Mouse (Mus musculus) large intestine, adult 2 months (tissue): ENCODE results near the gene Cfap54. TPM values are rescaled to one million over a fixed set of nuclear protein-coding genes. Genes with fewer than 3 reads are reported as not detected.

ENCODE experiments used
- DNase-seq: peaks from one replicate; pipeline ENCODE4 v3.0.0-alpha.2; 2012; ENCODE audit warnings: low read depth, low spot score
- WGBS: fragments of 180-500 bp; shearing (Covaris S2); methylation state at CpG from one replicate; pipeline ENCODE4 v1.1.7; 2018; 5-methylcytosine and 5-hydroxymethylcytosine counted together
- polyA plus RNA-seq: library from polyadenylated mRNA; depleted of rRNA; stranded (reverse); fragments of >200 nt; gene quantifications from 2 replicates; pipeline ENCODE4 v1.2.3, GENCODE M21; 2012; rRNA removed

Gene Cfap54
- polyA plus RNA-seq, 1 experiment, result 0.10 TPM

- WGBS, result 49% methylated on average over 4 of the region's 4 CpGs
- DNase-seq, result no peak
Observed at GRCm38 (mm10) chr10:92821499-92821898, 259.9 kb downstream of the Cfap54 start.

GRCm38 (mm10) chr10:92818190-92818589 is 263.2 kb downstream of the Cfap54 start:
- DNase-seq, result no peak
- WGBS, result 54% methylated on average over 5 of the region's 5 CpGs

GRCm38 (mm10) chr10:92816903-92817302 is 264.5 kb downstream of the Cfap54 start:
- WGBS, result 71% methylated on average over 5 of the region's 5 CpGs
- no peak for DNase-seq

GRCm38 (mm10) chr10:92810894-92811293 is 270.5 kb downstream of the Cfap54 start:
- DNase-seq, result no peak
- 87% methylated on average over 9 of the region's 9 CpGs for WGBS

GRCm38 (mm10) chr10:92791908-92792307 is 289.5 kb downstream of the Cfap54 start:
- WGBS, result 71% methylated on average over 10 of the region's 10 CpGs
- no peak for DNase-seq

- WGBS, result 77% methylated on average over 9 of the region's 9 CpGs
- DNase-seq, result no peak
Observed at GRCm38 (mm10) chr10:92791531-92791900, 289.9 kb downstream of the Cfap54 start.

GRCm38 (mm10) chr10:92790893-92791530 is 290.4 kb downstream of the Cfap54 start:
- DNase-seq, result no peak
- WGBS, result 67% methylated on average over 7 of the region's 7 CpGs

GRCm38 (mm10) chr10:92790247-92790646 is 291.2 kb downstream of the Cfap54 start:
- 50% methylated on average over 2 of the region's 2 CpGs for WGBS
- DNase-seq, result no peak

GRCm38 (mm10) chr10:92788410-92789096 is 292.9 kb downstream of the Cfap54 start:
- DNase-seq, result no peak
- 59% methylated on average over 13 of the region's 13 CpGs for WGBS

- 81% methylated on average over 5 of the region's 5 CpGs for WGBS
- no peak for DNase-seq
Observed at GRCm38 (mm10) chr10:92782691-92783090, 298.7 kb downstream of the Cfap54 start.

- no peak for DNase-seq
- 94% methylated on average over 5 of the region's 5 CpGs for WGBS
Observed at GRCm38 (mm10) chr10:92754359-92754758, 327.1 kb downstream of the Cfap54 start.

- 76% methylated on average over 3 of the region's 3 CpGs for WGBS
- no peak for DNase-seq
Observed at GRCm38 (mm10) chr10:92730339-92730738, 351.1 kb downstream of the Cfap54 start.

- 66% methylated on average over 3 of the region's 3 CpGs for WGBS
- DNase-seq, result no peak
Observed at GRCm38 (mm10) chr10:92728723-92729122, 352.7 kb downstream of the Cfap54 start.

Other genes with a start within 250 kb of the Cfap54 start
- 3.6 and 5.5 TPM in 2 replicates for gene Cdk17, start 79.3 kb upstream of the Cfap54 start, polyA plus RNA-seq
- 10.5 and 11.6 TPM in 2 replicates for gene Elk3, start 229.5 kb upstream of the Cfap54 start, polyA plus RNA-seq